9 mouse cellular contexts compared by ENCODE assay signal in genomic region chr7:141429840-141430584, GRCm38 (mm10). TPM values are rescaled to one million over a fixed set of nuclear protein-coding genes. Genes with fewer than 3 reads are reported as not detected.
DNase-seq lines count a peak whose midpoint lies in the region; ATAC-seq lines count a peak whose summit lies in the region.
"Had no signal": no experiment of that assay in that cellular context is flagged by ENCODE, and none has a peak within 500 bp of the region (broad histone marks: within the 10 kb centered on the region; RNA-seq: fewer than 3 reads in every experiment).

No protein-coding gene starts in this region.

- peak overlapping the region; percentile 82 for H3K27ac ChIP-seq in hindbrain, embryonic 15.5 days (replicated peaks)
- peak overlapping the region; percentile 81 for H3K27ac ChIP-seq in neural tube, embryonic 15.5 days (replicated peaks)

- no peaks in the 10 kb centered on the region for H3K9me3 ChIP-seq in hindbrain, embryonic 15.5 days
- no peaks in the 10 kb centered on the region for H3K9me3 ChIP-seq in neural tube, embryonic 15.5 days (replicated peaks)

- H3K9ac ChIP-seq in hindbrain, embryonic 15.5 days: no peak overlapping the region
- H3K9ac ChIP-seq in neural tube, embryonic 15.5 days (replicated peaks): no peak overlapping the region

- peak overlapping the region; percentile 52 for H3K4me3 ChIP-seq in hindbrain, embryonic 15.5 days
- H3K4me3 ChIP-seq in neural tube, embryonic 15.5 days (replicated peaks): peak overlapping the region; percentile 64; the same call in 1 of the 2 replicates
- H3K4me3 ChIP-seq: erythroblast, embryonic 14.5 days had no signal

- no peaks in the 10 kb centered on the region for H3K27me3 ChIP-seq in hindbrain, embryonic 15.5 days
- no peaks in the 10 kb centered on the region for H3K27me3 ChIP-seq in neural tube, embryonic 15.5 days (replicated peaks)

- ATAC-seq in hindbrain, embryonic 15.5 days (ENCODE audit: low FRiP score, low read depth): peak; percentile 23; the same call in 1 of the 2 replicates
- ATAC-seq in neural tube, embryonic 15.5 days (ENCODE audit: low FRiP score): 0 out of 2 replicates have a peak, but pooled peaks have one; percentile 19

- WGBS in hindbrain, embryonic 15.5 days: 58% methylated on average over 9 of the region's 9 CpGs
- WGBS in neural tube, embryonic 15.5 days: 61% methylated on average over 9 of the region's 9 CpGs

- peaks cover 53% of the 10 kb centered on the region for H3K4me1 ChIP-seq in hindbrain, embryonic 15.5 days (replicated peaks)
- H3K4me1 ChIP-seq in neural tube, embryonic 15.5 days: peaks cover 51% of the 10 kb centered on the region

- H3K36me3 ChIP-seq in hindbrain, embryonic 15.5 days: peaks cover 36% of the 10 kb centered on the region
- peaks cover 51% of the 10 kb centered on the region for H3K36me3 ChIP-seq in neural tube, embryonic 15.5 days

- peak overlapping the region; percentile 65 for H3K4me2 ChIP-seq in hindbrain, embryonic 15.5 days
- peak overlapping the region; percentile 81 for H3K4me2 ChIP-seq in neural tube, embryonic 15.5 days

- DNase-seq in cerebellum, adult 11-12 months: peak; percentile 77
- no peak for DNase-seq in cerebellum, postnatal 36 days
- peak; percentile 5 to 15 for DNase-seq in spleen, postnatal 10 days (ENCODE audit: low spot score in 2 of 2)
- no peak for DNase-seq in spleen, adult 18-20 months
- no peak for DNase-seq in embryo, embryonic 9.5 days (ENCODE audit: extremely low spot score)
- no peak for DNase-seq in c-Kit-positive CD71-positive TER-119-positive erythroid progenitor cells, embryonic 14.5 days (ENCODE audit: low spot score)

RNA-seq across cellular contexts. Expression of gene Cend1, which starts 0.7 kb away (rescaled TPM):
- polyA plus RNA-seq in hindbrain, embryonic 15.5 days (2015; fragmentation: Nextera tagmentation; extraction: Ambion mirVana): 153 and 184 TPM in 2 replicates
- 185 and 208 TPM in 2 replicates for polyA plus RNA-seq in neural tube, embryonic 15.5 days (2015; fragmentation: Nextera tagmentation; extraction: Ambion mirVana)
- polyA plus RNA-seq: erythroblast, embryonic 14.5 days had no signal

RNA-seq across cellular contexts. Expression of gene Slc25a22, which starts 7.7 kb away (rescaled TPM):
- polyA plus RNA-seq in hindbrain, embryonic 15.5 days (2015; fragmentation: Nextera tagmentation; extraction: Ambion mirVana): 94.0 and 107 TPM in 2 replicates
- 76.7 and 88.8 TPM in 2 replicates for polyA plus RNA-seq in neural tube, embryonic 15.5 days (2015; fragmentation: Nextera tagmentation; extraction: Ambion mirVana)

RNA-seq across cellular contexts. Expression of gene Pidd1, which starts 13.8 kb away (rescaled TPM):
- 3.9 and 4.5 TPM in 2 replicates for polyA plus RNA-seq in hindbrain, embryonic 15.5 days (2015; fragmentation: Nextera tagmentation; extraction: Ambion mirVana)
- polyA plus RNA-seq in neural tube, embryonic 15.5 days (2015; fragmentation: Nextera tagmentation; extraction: Ambion mirVana): 2.7 and 5.0 TPM in 2 replicates

RNA-seq across cellular contexts. Expression of gene Gatd1, which starts 16.1 kb away (rescaled TPM):
- 52.5 and 53.3 TPM in 2 replicates for polyA plus RNA-seq in hindbrain, embryonic 15.5 days (2015; fragmentation: Nextera tagmentation; extraction: Ambion mirVana)
- polyA plus RNA-seq in neural tube, embryonic 15.5 days (2015; fragmentation: Nextera tagmentation; extraction: Ambion mirVana): 49.3 and 50.4 TPM in 2 replicates

RNA-seq across cellular contexts. Expression of gene Rplp2, which starts 17.2 kb away (rescaled TPM):
- polyA plus RNA-seq in hindbrain, embryonic 15.5 days (2015; fragmentation: Nextera tagmentation; extraction: Ambion mirVana): 674 and 754 TPM in 2 replicates
- 743 and 829 TPM in 2 replicates for polyA plus RNA-seq in neural tube, embryonic 15.5 days (2015; fragmentation: Nextera tagmentation; extraction: Ambion mirVana)

Comparison
In these comparisons a context has a peak if more than half of its experiments do, and no peak if none do; other contexts are left out.
1. DNase-seq: peak in cerebellum, adult 11-12 months (single experiment) and spleen, postnatal 10 days (2 of 2); none in cerebellum, postnatal 36 days (0 of 2), spleen, adult 18-20 months (0 of 2), embryo, embryonic 9.5 days (single experiment) and c-Kit-positive CD71-positive TER-119-positive erythroid progenitor cells, embryonic 14.5 days (single experiment).